Mouse (Mus musculus): ENCODE measurements around the gene Acbd5. TPM values are rescaled to one million over a fixed set of nuclear protein-coding genes. Genes with fewer than 3 reads are reported as not detected.
A peak's percentile ranks its signal among the peaks of the same experiment; 100 is the strongest.
"Not testable (repeated sequence)": the region's sequence is repeated elsewhere in the genome, so short reads cannot be mapped to it uniquely, and the experiment has no call there.

The Acbd5 gene
- polyA plus RNA-seq, 1 experiment from 2014 or later = 68.3 TPM

- no peaks in the 10 kb centered on the region for H3K9me3 ChIP-seq
- peak overlapping the region; percentile 66 for H3K4me3 ChIP-seq
- no peaks in the 10 kb centered on the region for H3K27me3 ChIP-seq (replicated peaks)
- H3K4me1 ChIP-seq = peaks cover 10% of the 10 kb centered on the region; the same call in 1 of the 2 replicates
- under 1% methylated on average over 58 of the region's 59 CpGs for WGBS
- H3K36me3 ChIP-seq = no peaks in the 10 kb centered on the region
- peak overlapping the region; percentile 80 for H3K4me2 ChIP-seq (replicated peaks)
- peak; percentile 89 for ATAC-seq (ENCODE audit: low FRiP score, low read depth)
- H3K9ac ChIP-seq = peak overlapping the region; percentile 80
- H3K27ac ChIP-seq = peak overlapping the region; percentile 96
Observed at GRCm38 (mm10) chr2:23039082-23040000, 28.6 kb upstream of the Acbd5 start.

GRCm38 (mm10) chr2:23040001-23040646 lies 27.8 kb upstream of the Acbd5 start, which contains the start of gene Abi1:
Abi1 (minus strand) TSS chr2:23040241.
- H3K27ac ChIP-seq = peak within 1 kb of the TSS; percentile 96
- H3K36me3 ChIP-seq = no peaks in the 10 kb centered on the region
- peak within 1 kb of the TSS; percentile 66 for H3K4me3 ChIP-seq
- WGBS = 3% methylated on average over 24 of the region's 24 CpGs
- H3K4me2 ChIP-seq (replicated peaks) = peak within 1 kb of the TSS; percentile 80
- peak within 1 kb of the TSS; percentile 80 for H3K9ac ChIP-seq
- ATAC-seq (ENCODE audit: low FRiP score, low read depth) = peak; percentile 98
- no peaks in the 10 kb centered on the region for H3K27me3 ChIP-seq (replicated peaks)
- no peaks in the 10 kb centered on the region for H3K9me3 ChIP-seq
- peaks cover 10% of the 10 kb centered on the region; the same call in 1 of the 2 replicates for H3K4me1 ChIP-seq

GRCm38 (mm10) chr2:23040690-23041089 lies 27.3 kb upstream of the Acbd5 start:
- H3K27me3 ChIP-seq (replicated peaks); H3K27ac ChIP-seq; H3K4me3 ChIP-seq; H3K9me3 ChIP-seq; H3K36me3 ChIP-seq; H3K9ac ChIP-seq; H3K4me2 ChIP-seq (replicated peaks); H3K4me1 ChIP-seq: not testable (repeated sequence)
- 0 out of 2 replicates have a peak, but pooled peaks have one; percentile 0 for ATAC-seq (ENCODE audit: low FRiP score, low read depth)
- 93% methylated on average over 7 of the region's 7 CpGs for WGBS

- no peak overlapping the region for H3K9ac ChIP-seq
Observed at GRCm38 (mm10) chr2:23041457-23041856, 26.5 kb upstream of the Acbd5 start.

GRCm38 (mm10) chr2:23042189-23042588 lies 25.8 kb upstream of the Acbd5 start:
- no peak for ATAC-seq (ENCODE audit: low FRiP score, low read depth)

More at GRCm38 (mm10) chr2:23041457-23041856, 26.5 kb upstream of the Acbd5 start:
- Histone ChIP-seq H3K36me3 (no peaks in the 10 kb centered on the region), H3K27ac (no peak overlapping the region), H3K4me1 (peaks cover 10% of the 10 kb centered on the region; the same call in 1 of the 2 replicates), H3K4me3 (no peak overlapping the region), H3K27me3 (replicated peaks) (no peaks in the 10 kb centered on the region), H3K9me3 (no peaks in the 10 kb centered on the region), H3K4me2 (replicated peaks) (no peak overlapping the region)
- 81% methylated on average over 4 of the region's 4 CpGs for WGBS
- no peak for ATAC-seq (ENCODE audit: low FRiP score, low read depth)

GRCm38 (mm10) chr2:23045703-23046102 lies 22.3 kb upstream of the Acbd5 start:
- no peak overlapping the region for H3K9ac ChIP-seq
- no peak for ATAC-seq (ENCODE audit: low FRiP score, low read depth)
- WGBS = 49% methylated on average over 1 of the region's 1 CpGs
- no peaks in the 10 kb centered on the region for H3K27me3 ChIP-seq (replicated peaks)
- H3K9me3 ChIP-seq = no peaks in the 10 kb centered on the region
- H3K4me3 ChIP-seq = no peak overlapping the region
- no peaks in the 10 kb centered on the region for H3K36me3 ChIP-seq
- H3K4me1 ChIP-seq = no peaks in the 10 kb centered on the region
- H3K4me2 ChIP-seq (replicated peaks) = no peak overlapping the region
- no peak overlapping the region for H3K27ac ChIP-seq

More at GRCm38 (mm10) chr2:23042189-23042588, 25.8 kb upstream of the Acbd5 start:
- Histone ChIP-seq H3K4me3 (no peak overlapping the region), H3K9ac (no peak overlapping the region), H3K9me3 (no peaks in the 10 kb centered on the region), H3K27ac (no peak overlapping the region), H3K4me1 (peaks cover 10% of the 10 kb centered on the region; the same call in 1 of the 2 replicates), H3K36me3 (no peaks in the 10 kb centered on the region), H3K4me2 (replicated peaks) (no peak overlapping the region), H3K27me3 (replicated peaks) (no peaks in the 10 kb centered on the region)
- WGBS = 95% methylated on average over 3 of the region's 3 CpGs

- H3K4me1 ChIP-seq = no peaks in the 10 kb centered on the region
- no peak for ATAC-seq (ENCODE audit: low FRiP score, low read depth)
- no peaks in the 10 kb centered on the region for H3K36me3 ChIP-seq
- no peak overlapping the region for H3K4me2 ChIP-seq (replicated peaks)
- no peak overlapping the region for H3K27ac ChIP-seq
- no peak overlapping the region for H3K9ac ChIP-seq
- no peaks in the 10 kb centered on the region for H3K9me3 ChIP-seq
- H3K4me3 ChIP-seq = no peak overlapping the region
- H3K27me3 ChIP-seq (replicated peaks) = no peaks in the 10 kb centered on the region
Observed at GRCm38 (mm10) chr2:23048006-23048405, 20.0 kb upstream of the Acbd5 start.

GRCm38 (mm10) chr2:23051890-23052289 lies 16.1 kb upstream of the Acbd5 start:
- 75% methylated on average over 2 of the region's 2 CpGs for WGBS
- no peak overlapping the region for H3K27ac ChIP-seq
- no peak for ATAC-seq (ENCODE audit: low FRiP score, low read depth)

GRCm38 (mm10) chr2:23052523-23052922 lies 15.4 kb upstream of the Acbd5 start:
- Histone ChIP-seq H3K27ac (no peak overlapping the region), H3K36me3 (no peaks in the 10 kb centered on the region), H3K4me2 (replicated peaks) (no peak overlapping the region), H3K9me3 (no peaks in the 10 kb centered on the region), H3K27me3 (replicated peaks) (no peaks in the 10 kb centered on the region), H3K9ac (no peak overlapping the region), H3K4me1 (no peaks in the 10 kb centered on the region), H3K4me3 (no peak overlapping the region)
- WGBS = 80% methylated on average over 6 of the region's 6 CpGs
- no peak for ATAC-seq (ENCODE audit: low FRiP score, low read depth)

More at GRCm38 (mm10) chr2:23051890-23052289, 16.1 kb upstream of the Acbd5 start:
- H3K27me3 ChIP-seq (replicated peaks) = no peaks in the 10 kb centered on the region
- H3K9me3 ChIP-seq = no peaks in the 10 kb centered on the region
- H3K36me3 ChIP-seq = no peaks in the 10 kb centered on the region
- H3K4me1 ChIP-seq = no peaks in the 10 kb centered on the region
- H3K9ac ChIP-seq = no peak overlapping the region
- H3K4me3 ChIP-seq = no peak overlapping the region
- H3K4me2 ChIP-seq (replicated peaks) = no peak overlapping the region

GRCm38 (mm10) chr2:23068370-23068737 lies 387 bp downstream of the Acbd5 start:
- H3K9ac ChIP-seq = peak overlapping the region; percentile 81
- 0 out of 2 replicates have a peak, but pooled peaks cover 3% of the 10 kb centered on the region for H3K4me1 ChIP-seq
- WGBS = under 1% methylated on average over 21 of the region's 21 CpGs
- peak overlapping the region; percentile 96 for H3K4me2 ChIP-seq (replicated peaks)
- H3K27ac ChIP-seq = peak overlapping the region; percentile 90
- peak overlapping the region; percentile 67 for H3K4me3 ChIP-seq
- no peaks in the 10 kb centered on the region for H3K27me3 ChIP-seq (replicated peaks)
- peaks cover 6% of the 10 kb centered on the region; the same call in 1 of the 2 replicates for H3K36me3 ChIP-seq
- ATAC-seq (ENCODE audit: low FRiP score, low read depth) = peak; percentile 79
- no peaks in the 10 kb centered on the region for H3K9me3 ChIP-seq

- H3K9me3 ChIP-seq = no peaks in the 10 kb centered on the region
- 0 out of 2 replicates have a peak, but pooled peaks cover 3% of the 10 kb centered on the region for H3K4me1 ChIP-seq
- H3K36me3 ChIP-seq = peaks cover 6% of the 10 kb centered on the region; the same call in 1 of the 2 replicates
- H3K9ac ChIP-seq = peak overlapping the region; percentile 81
- H3K27me3 ChIP-seq (replicated peaks) = no peaks in the 10 kb centered on the region
- H3K4me2 ChIP-seq (replicated peaks) = peak overlapping the region; percentile 96
- ATAC-seq (ENCODE audit: low FRiP score, low read depth) = peak; percentile 91
- H3K4me3 ChIP-seq = peak overlapping the region; percentile 67
- H3K27ac ChIP-seq = peak overlapping the region; percentile 90
- WGBS = under 1% methylated on average over 50 of the region's 50 CpGs
Observed at GRCm38 (mm10) chr2:23068894-23069744, 1.2 kb downstream of the Acbd5 start.

Measured in neural tube, embryonic 12.5 days (tissue).